In genomic region chr2:101603099-101603498, GRCm38 (mm10) we compare ENCODE assay signal across 29 mouse cellular contexts. TPM values are rescaled to one million over a fixed set of nuclear protein-coding genes. Genes with fewer than 3 reads are reported as not detected.
"Had no signal": no experiment of that assay in that cellular context is flagged by ENCODE, and none has a peak within 500 bp of the region (broad histone marks: within the 10 kb centered on the region; RNA-seq: fewer than 3 reads in every experiment).

No protein-coding gene starts in this region.

- H3K4me1 ChIP-seq: liver, embryonic 12.5 days; liver, embryonic 15.5 days; lung, embryonic 15.5 days had no signal

- H3K9me3 ChIP-seq: limb, embryonic 10.5 days; limb, embryonic 13.5 days; liver, embryonic 12.5 days; liver, embryonic 15.5 days; lung, embryonic 15.5 days; megakaryocyte, embryonic 14.5 days; midbrain, embryonic 10.5 days; midbrain, embryonic 13.5 days; neural tube, embryonic 13.5 days had no signal

- H3K27ac ChIP-seq: layer of hippocampus, adult 2 months; limb, embryonic 10.5 days; limb, embryonic 13.5 days; liver, embryonic 12.5 days; liver, embryonic 15.5 days; lung, embryonic 15.5 days; midbrain, embryonic 10.5 days; midbrain, embryonic 13.5 days; neural tube, embryonic 13.5 days had no signal

- H3K36me3 ChIP-seq: limb, embryonic 10.5 days; liver, embryonic 12.5 days; liver, embryonic 15.5 days; lung, embryonic 15.5 days; midbrain, embryonic 10.5 days; neural tube, embryonic 13.5 days had no signal

- H3K27me3 ChIP-seq: limb, embryonic 13.5 days; liver, embryonic 12.5 days; liver, embryonic 15.5 days; lung, embryonic 15.5 days; megakaryocyte, embryonic 14.5 days; midbrain, embryonic 13.5 days; neural tube, embryonic 13.5 days had no signal

- H3K4me3 ChIP-seq: layer of hippocampus, adult 2 months; limb, embryonic 10.5 days; limb, embryonic 13.5 days; liver, embryonic 12.5 days; liver, embryonic 15.5 days; lung, embryonic 15.5 days; megakaryocyte, embryonic 14.5 days; midbrain, embryonic 10.5 days; midbrain, embryonic 13.5 days; myocyte; neural tube, embryonic 13.5 days had no signal

- H3K4me2 ChIP-seq: limb, embryonic 13.5 days; liver, embryonic 12.5 days; liver, embryonic 15.5 days; lung, embryonic 15.5 days; midbrain, embryonic 13.5 days; neural tube, embryonic 13.5 days had no signal

- H3K9ac ChIP-seq: limb, embryonic 13.5 days; liver, embryonic 12.5 days; liver, embryonic 15.5 days; lung, embryonic 15.5 days; midbrain, embryonic 13.5 days; neural tube, embryonic 13.5 days had no signal

- ATAC-seq: liver, embryonic 12.5 days; midbrain, embryonic 13.5 days; midbrain, embryonic 16.5 days had no signal

- DNase-seq: kidney, adult 8-10 months; kidney, postnatal 14 days; kidney, postnatal 4 days; layer of hippocampus, adult 9-11 months; liver; lung, adult 18-20 months; lung, postnatal 10 days; lung, postnatal 36 days; thymus, adult 18-20 months had no signal

RNA-seq across cellular contexts. Expression of gene Rag2, which starts 21.4 kb away (rescaled TPM):
- total RNA-seq: layer of hippocampus, adult 2 months; layer of hippocampus, postnatal 25 days; left cerebral cortex, adult 18-20 months; left cerebral cortex, postnatal 25 days; monocyte, adult 5-6 weeks had no signal
- polyA plus RNA-seq: kidney, embryonic 16.5 days; limb, embryonic 10.5 days; limb, embryonic 13.5 days; midbrain, embryonic 10.5 days; midbrain, embryonic 13.5 days; myocyte; small intestine, adult 2 months; spleen, adult 2 months had no signal

RNA-seq across cellular contexts. Expression of gene Rag1, which starts 46.2 kb away (rescaled TPM):
- polyA plus RNA-seq: myocyte; small intestine, adult 2 months; urinary bladder, adult 2 months had no signal
